Mouse (Mus musculus): ENCODE data around the gene Bmp10. TPM values are rescaled to one million over a fixed set of nuclear protein-coding genes. Genes with fewer than 3 reads are reported as not detected.

Bmp10 gene
- polyA plus RNA-seq, 1 experiment from 2014 or later, result not detected

- H3K9ac ChIP-seq, result no peak overlapping the region
- ATAC-seq (replicated peaks), result no peak
- no peaks in the 10 kb centered on the region for H3K4me1 ChIP-seq
- no peaks in the 10 kb centered on the region for H3K9me3 ChIP-seq
- H3K27me3 ChIP-seq (replicated peaks), result no peaks in the 10 kb centered on the region
- no peak overlapping the region for H3K4me2 ChIP-seq
- no peak overlapping the region for H3K4me3 ChIP-seq
- no peaks in the 10 kb centered on the region for H3K36me3 ChIP-seq (replicated peaks)
- WGBS, result 79% methylated on average over 6 of the region's 6 CpGs
- no peak overlapping the region for H3K27ac ChIP-seq
These were observed 27.3 kb upstream of the Bmp10 start for GRCm38 (mm10) chr6:87401456-87401855.

- WGBS, result 27% methylated on average over 3 of the region's 3 CpGs
- no peaks in the 10 kb centered on the region for H3K27me3 ChIP-seq (replicated peaks)
- ATAC-seq (replicated peaks), result no peak
- no peaks in the 10 kb centered on the region for H3K9me3 ChIP-seq
- H3K4me3 ChIP-seq, result no peak overlapping the region
- H3K4me1 ChIP-seq, result no peaks in the 10 kb centered on the region
- no peak overlapping the region for H3K9ac ChIP-seq
- no peak overlapping the region for H3K4me2 ChIP-seq
- H3K36me3 ChIP-seq (replicated peaks), result no peaks in the 10 kb centered on the region
- no peak overlapping the region for H3K27ac ChIP-seq
These were observed 16.8 kb upstream of the Bmp10 start for GRCm38 (mm10) chr6:87412011-87412410.

GRCm38 (mm10) chr6:87422304-87422703 lies 6.5 kb upstream of the Bmp10 start:
- H3K4me2 ChIP-seq, result no peak overlapping the region
- H3K9ac ChIP-seq, result no peak overlapping the region
- no peaks in the 10 kb centered on the region for H3K36me3 ChIP-seq (replicated peaks)
- H3K4me1 ChIP-seq, result 0 out of 2 replicates have a peak, but pooled peaks cover 5% of the 10 kb centered on the region
- 85% methylated on average over 7 of the region's 7 CpGs for WGBS
- no peak for ATAC-seq (replicated peaks)
- H3K27ac ChIP-seq, result no peak overlapping the region
- H3K4me3 ChIP-seq, result no peak overlapping the region
- H3K27me3 ChIP-seq (replicated peaks), result no peaks in the 10 kb centered on the region
- no peaks in the 10 kb centered on the region for H3K9me3 ChIP-seq

GRCm38 (mm10) chr6:87424037-87424816 lies 4.6 kb upstream of the Bmp10 start:
- ATAC-seq (replicated peaks), result no peak
- no peaks in the 10 kb centered on the region for H3K36me3 ChIP-seq (replicated peaks)
- 47% methylated on average over 19 of the region's 19 CpGs for WGBS
- no peaks in the 10 kb centered on the region for H3K27me3 ChIP-seq (replicated peaks)
- 0 out of 2 replicates have a peak, but pooled peaks cover 5% of the 10 kb centered on the region for H3K4me1 ChIP-seq
- H3K9ac ChIP-seq, result no peak overlapping the region
- H3K4me3 ChIP-seq, result 0 out of 2 replicates have a peak overlapping the region, but pooled peaks have one; percentile 15
- no peaks in the 10 kb centered on the region for H3K9me3 ChIP-seq
- H3K4me2 ChIP-seq, result peak overlapping the region; percentile 35
- H3K27ac ChIP-seq, result 0 out of 2 replicates have a peak overlapping the region, but pooled peaks have one; percentile 1

GRCm38 (mm10) chr6:87426954-87427353 lies 1.8 kb upstream of the Bmp10 start:
- ATAC-seq (replicated peaks), result no peak
- 80% methylated on average over 5 of the region's 5 CpGs for WGBS
- no peak overlapping the region for H3K4me3 ChIP-seq

GRCm38 (mm10) chr6:87427616-87428015 lies 1.2 kb upstream of the Bmp10 start:
- no peak for ATAC-seq (replicated peaks)
- 49% methylated on average over 8 of the region's 8 CpGs for WGBS

More at GRCm38 (mm10) chr6:87426954-87427353, 1.8 kb upstream of the Bmp10 start:
- Histone ChIP-seq H3K4me2 (no peak overlapping the region), H3K27me3 (replicated peaks) (no peaks in the 10 kb centered on the region), H3K27ac (no peak overlapping the region), H3K36me3 (replicated peaks) (no peaks in the 10 kb centered on the region), H3K9ac (no peak overlapping the region), H3K9me3 (no peaks in the 10 kb centered on the region), H3K4me1 (0 out of 2 replicates have a peak, but pooled peaks cover 5% of the 10 kb centered on the region)

DNA sequence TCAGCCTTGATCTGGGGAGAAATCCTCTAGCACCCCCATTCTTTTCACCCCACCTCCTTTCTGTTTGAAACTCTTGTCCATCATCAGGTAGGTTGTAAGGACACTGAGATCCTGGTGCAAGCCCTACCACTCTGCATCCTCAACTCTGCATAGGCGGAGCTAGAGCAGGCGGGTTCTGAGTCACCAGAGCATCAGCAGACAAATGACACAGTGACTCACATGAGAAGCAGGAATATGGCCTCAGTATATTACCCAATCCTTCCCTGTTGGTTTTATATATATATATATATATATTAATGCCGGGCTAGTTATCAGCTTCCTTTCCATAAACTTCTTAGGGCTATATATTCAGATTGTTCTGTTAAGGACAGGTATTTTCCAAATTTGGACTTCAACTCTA lies 7.0 kb downstream of the Bmp10 start:
- H3K4me3 ChIP-seq, result no peak overlapping the region
- ATAC-seq (replicated peaks), result no peak
- H3K4me2 ChIP-seq, result no peak overlapping the region
- WGBS, result 98% methylated on average over 3 of the region's 3 CpGs
- no peak overlapping the region for H3K9ac ChIP-seq
- H3K36me3 ChIP-seq (replicated peaks), result no peaks in the 10 kb centered on the region
- no peaks in the 10 kb centered on the region for H3K4me1 ChIP-seq
- no peak overlapping the region for H3K27ac ChIP-seq
- no peaks in the 10 kb centered on the region for H3K9me3 ChIP-seq
- no peaks in the 10 kb centered on the region for H3K27me3 ChIP-seq (replicated peaks)

More at GRCm38 (mm10) chr6:87427616-87428015, 1.2 kb upstream of the Bmp10 start:
- Histone ChIP-seq H3K4me3 (no peak overlapping the region), H3K4me2 (no peak overlapping the region), H3K9me3 (no peaks in the 10 kb centered on the region), H3K27me3 (replicated peaks) (no peaks in the 10 kb centered on the region), H3K9ac (no peak overlapping the region), H3K4me1 (0 out of 2 replicates have a peak, but pooled peaks cover 5% of the 10 kb centered on the region), H3K27ac (no peak overlapping the region), H3K36me3 (replicated peaks) (no peaks in the 10 kb centered on the region)

- no peaks in the 10 kb centered on the region for H3K27me3 ChIP-seq (replicated peaks)
- H3K9ac ChIP-seq, result no peak overlapping the region
- H3K27ac ChIP-seq, result no peak overlapping the region
- H3K4me1 ChIP-seq, result no peaks in the 10 kb centered on the region
- no peaks in the 10 kb centered on the region for H3K36me3 ChIP-seq (replicated peaks)
- 88% methylated on average over 8 of the region's 8 CpGs for WGBS
- no peak overlapping the region for H3K4me3 ChIP-seq
- no peaks in the 10 kb centered on the region for H3K9me3 ChIP-seq
- no peak for ATAC-seq (replicated peaks)
- no peak overlapping the region for H3K4me2 ChIP-seq
These were observed 8.0 kb downstream of the Bmp10 start for GRCm38 (mm10) chr6:87436745-87437144.

DNA sequence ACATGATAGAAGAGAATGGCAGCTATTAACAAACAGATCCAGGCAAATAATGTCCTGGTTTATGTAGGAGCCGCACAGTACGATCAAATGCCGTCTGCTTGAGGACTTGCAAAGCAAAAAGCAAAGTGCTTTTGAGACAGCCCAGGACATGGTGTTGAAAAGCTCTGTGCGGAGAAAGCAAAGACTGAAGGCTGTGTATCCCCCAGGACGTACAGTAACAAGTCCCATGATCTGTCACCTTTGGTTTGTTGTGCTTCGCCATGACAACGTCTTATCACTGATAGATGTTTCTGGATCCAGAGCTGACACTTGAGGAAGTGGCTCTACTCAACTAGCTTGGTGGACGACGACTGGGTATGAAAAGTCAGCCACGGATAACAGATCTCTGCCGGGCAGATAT lies 14.5 kb downstream of the Bmp10 start:
- ATAC-seq (replicated peaks), result no peak
- no peak overlapping the region for H3K4me3 ChIP-seq
- no peak overlapping the region for H3K9ac ChIP-seq
- H3K4me1 ChIP-seq, result no peaks in the 10 kb centered on the region
- H3K36me3 ChIP-seq (replicated peaks), result no peaks in the 10 kb centered on the region
- H3K4me2 ChIP-seq, result no peak overlapping the region
- no peak overlapping the region for H3K27ac ChIP-seq
- H3K27me3 ChIP-seq (replicated peaks), result no peaks in the 10 kb centered on the region
- WGBS, result 88% methylated on average over 11 of the region's 11 CpGs
- H3K9me3 ChIP-seq, result no peaks in the 10 kb centered on the region

DNA sequence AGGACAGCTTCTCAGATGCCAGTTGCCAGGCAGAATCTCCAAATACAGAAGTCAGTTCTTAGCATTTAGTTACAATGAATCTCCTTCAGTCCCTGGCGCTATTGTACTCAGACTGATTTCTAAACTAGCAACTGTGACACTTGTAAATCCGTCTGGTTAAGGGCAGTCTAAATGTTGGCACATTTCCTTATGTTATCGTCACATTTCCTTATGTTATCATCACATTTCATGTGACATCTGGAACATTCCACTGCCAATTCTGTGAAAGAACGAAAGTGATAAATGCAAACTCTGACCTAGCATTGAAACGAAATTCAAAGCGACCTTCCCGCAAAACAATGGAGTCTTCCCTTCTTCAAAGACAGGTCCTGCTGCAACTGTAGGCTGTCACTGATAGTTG lies 16.4 kb downstream of the Bmp10 start:
- no peak overlapping the region for H3K27ac ChIP-seq
- 76% methylated on average over 7 of the region's 7 CpGs for WGBS
- H3K4me2 ChIP-seq, result no peak overlapping the region
- no peak overlapping the region for H3K9ac ChIP-seq
- H3K27me3 ChIP-seq (replicated peaks), result no peaks in the 10 kb centered on the region
- H3K4me1 ChIP-seq, result no peaks in the 10 kb centered on the region
- ATAC-seq (replicated peaks), result no peak
- H3K36me3 ChIP-seq (replicated peaks), result no peaks in the 10 kb centered on the region
- no peaks in the 10 kb centered on the region for H3K9me3 ChIP-seq
- H3K4me3 ChIP-seq, result no peak overlapping the region

DNA sequence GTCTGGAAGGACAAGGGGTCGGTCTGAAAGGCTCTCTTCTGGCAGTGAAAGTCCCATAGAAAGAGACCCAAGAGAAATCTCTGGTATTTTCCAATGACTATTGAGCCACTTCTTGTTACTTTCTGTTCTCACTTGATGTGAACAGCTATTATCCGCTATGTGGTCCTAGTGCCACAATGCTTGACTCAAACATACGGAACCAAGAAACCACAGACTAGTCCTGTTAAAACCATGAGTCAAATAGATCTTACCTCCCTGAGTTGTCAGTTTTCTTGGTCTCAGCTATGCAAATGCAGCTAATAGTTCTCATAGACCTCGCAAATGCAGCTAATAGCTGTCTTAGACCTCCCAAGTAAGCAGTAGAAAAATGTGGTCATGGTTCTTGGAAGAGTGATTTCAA lies 18.4 kb downstream of the Bmp10 start:
- WGBS, result 92% methylated on average over 4 of the region's 4 CpGs
- H3K36me3 ChIP-seq (replicated peaks), result no peaks in the 10 kb centered on the region
- no peak overlapping the region for H3K4me2 ChIP-seq
- no peak overlapping the region for H3K4me3 ChIP-seq
- no peaks in the 10 kb centered on the region for H3K4me1 ChIP-seq
- no peaks in the 10 kb centered on the region for H3K9me3 ChIP-seq
- H3K27me3 ChIP-seq (replicated peaks), result no peaks in the 10 kb centered on the region
- no peak for ATAC-seq (replicated peaks)
- no peak overlapping the region for H3K27ac ChIP-seq
- H3K9ac ChIP-seq, result no peak overlapping the region

DNA sequence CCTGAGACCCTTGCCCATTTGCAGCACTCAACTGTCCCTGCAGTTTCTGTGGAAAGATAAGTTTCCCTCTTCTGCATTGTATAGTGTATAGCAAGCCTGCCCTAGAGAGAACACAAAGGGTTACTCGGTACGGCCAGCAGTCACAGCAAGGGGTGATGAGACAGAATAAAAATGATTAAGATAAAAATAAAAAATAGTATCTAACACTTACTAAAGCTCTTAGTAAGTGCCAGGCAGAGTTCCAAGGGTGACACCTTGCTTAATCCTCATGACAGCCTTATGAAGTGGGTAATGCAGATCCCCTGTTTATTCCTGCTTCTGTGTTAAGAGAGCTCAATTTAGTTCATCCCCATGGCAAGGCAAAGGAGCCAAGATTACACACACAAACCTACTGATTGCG lies 20.7 kb downstream of the Bmp10 start:
- Histone ChIP-seq H3K27ac (no peak overlapping the region), H3K9ac (no peak overlapping the region), H3K4me1 (no peaks in the 10 kb centered on the region), H3K9me3 (no peaks in the 10 kb centered on the region), H3K27me3 (replicated peaks) (no peaks in the 10 kb centered on the region), H3K4me2 (no peak overlapping the region), H3K36me3 (replicated peaks) (no peaks in the 10 kb centered on the region), H3K4me3 (no peak overlapping the region)
- no peak for ATAC-seq (replicated peaks)
- 65% methylated on average over 3 of the region's 3 CpGs for WGBS

GRCm38 (mm10) chr6:87451016-87451415 lies 22.2 kb downstream of the Bmp10 start:
- H3K9me3 ChIP-seq, result no peaks in the 10 kb centered on the region
- H3K4me3 ChIP-seq, result no peak overlapping the region
- H3K4me2 ChIP-seq, result no peak overlapping the region
- no peak overlapping the region for H3K9ac ChIP-seq
- H3K27ac ChIP-seq, result no peak overlapping the region
- H3K36me3 ChIP-seq (replicated peaks), result no peaks in the 10 kb centered on the region
- ATAC-seq (replicated peaks), result no peak
- H3K4me1 ChIP-seq, result no peaks in the 10 kb centered on the region
- 76% methylated on average over 3 of the region's 3 CpGs for WGBS
- H3K27me3 ChIP-seq (replicated peaks), result no peaks in the 10 kb centered on the region
